Mouse (Mus musculus) kidney, embryonic 16.5 days (tissue): ENCODE data around the gene Narfl. TPM values are rescaled to one million over a fixed set of nuclear protein-coding genes. Genes with fewer than 3 reads are reported as not detected.

Source experiments
- microRNA-seq: library from miRNA; unstranded; fragments of <30 nt; microRNA quantifications from one replicate; pipeline ENCODE4, GENCODE M21; 2016
- polyA plus RNA-seq: library from polyadenylated mRNA; unstranded; fragments of >200 nt; fragmentation: Nextera tagmentation; extraction: Ambion mirVana; gene quantifications from 2 replicates; pipeline ENCODE4 v1.2.1, GENCODE M21; 2015

The Narfl gene
- polyA plus RNA-seq, 1 experiment from 2014 or later, result 39.2 TPM

Small RNA genes within 50 kb of the gene (microRNA-seq; reads per million reads assigned to microRNA genes)
- not detected for gene Gm25083
- not detected for gene Mir3082
- not detected for gene Mir6966

Other genes starting within 250 kb of the Narfl start
- gene Sox8, start 203.1 kb upstream of the Narfl start, polyA plus RNA-seq, result 3.3 and 5.3 TPM in 2 replicates
- 32.7 and 35.4 TPM in 2 replicates for gene Lmf1, start 194.7 kb upstream of the Narfl start, polyA plus RNA-seq
- gene Gng13, start 56.6 kb upstream of the Narfl start, polyA plus RNA-seq, result 0.40 and 1.2 TPM in 2 replicates
- gene Chtf18, start 46.4 kb upstream of the Narfl start, polyA plus RNA-seq, result 38.1 and 41.2 TPM in 2 replicates
- gene Rpusd1, start 46.1 kb upstream of the Narfl start, polyA plus RNA-seq, result 26.2 and 26.8 TPM in 2 replicates
- not detected in 2 replicates for gene Mslnl, start 37.7 kb upstream of the Narfl start, polyA plus RNA-seq
- 6.9 and 7.8 TPM in 2 replicates for gene Msln, start 19.4 kb upstream of the Narfl start, polyA plus RNA-seq
- gene Haghl, start 11.9 kb downstream of the Narfl start, polyA plus RNA-seq, result 79.8 and 83.7 TPM in 2 replicates
- 0.16 and 0.46 TPM in 2 replicates for gene Ccdc78, start 12.8 kb downstream of the Narfl start, polyA plus RNA-seq
- gene Fam173a, start 19.1 kb downstream of the Narfl start, polyA plus RNA-seq, result 105 and 109 TPM in 2 replicates
- 0.40 and 0.57 TPM in 2 replicates for gene AC134908.4, start 21.9 kb downstream of the Narfl start, polyA plus RNA-seq
- gene Metrn, start 23.4 kb downstream of the Narfl start, polyA plus RNA-seq, result 56.8 and 57.1 TPM in 2 replicates
- gene Fbxl16, start 35.3 kb downstream of the Narfl start, polyA plus RNA-seq, result 1.4 and 2.0 TPM in 2 replicates
- gene Wdr24, start 49.9 kb downstream of the Narfl start, polyA plus RNA-seq, result 33.1 and 35.3 TPM in 2 replicates
- gene Jmjd8, start 55.1 kb downstream of the Narfl start, polyA plus RNA-seq, result 72.3 and 73.0 TPM in 2 replicates
- 387 and 393 TPM in 2 replicates for gene Stub1, start 59.6 kb downstream of the Narfl start, polyA plus RNA-seq
- gene Rhbdl1, start 63.5 kb downstream of the Narfl start, polyA plus RNA-seq, result 3.3 and 4.0 TPM in 2 replicates
- 4.0 and 4.3 TPM in 2 replicates for gene Gm20683, start 68.0 kb downstream of the Narfl start, polyA plus RNA-seq
- 29.3 and 32.5 TPM in 2 replicates for gene Rhot2, start 71.1 kb downstream of the Narfl start, polyA plus RNA-seq
- 33.1 and 33.5 TPM in 2 replicates for gene Wdr90, start 87.7 kb downstream of the Narfl start, polyA plus RNA-seq
- 72.9 and 79.2 TPM in 2 replicates for gene Mcrip2, start 95.0 kb downstream of the Narfl start, polyA plus RNA-seq
- 100 and 102 TPM in 2 replicates for gene Mettl26, start 101.3 kb downstream of the Narfl start, polyA plus RNA-seq
- 0.71 and 1.0 TPM in 2 replicates for gene Wfikkn1, start 107.1 kb downstream of the Narfl start, polyA plus RNA-seq
- gene Rab40c, start 146.0 kb downstream of the Narfl start, polyA plus RNA-seq, result 33.5 and 33.7 TPM in 2 replicates
- gene Pigq, start 171.2 kb downstream of the Narfl start, polyA plus RNA-seq, result 85.8 and 95.9 TPM in 2 replicates
- 1.8 and 3.7 TPM in 2 replicates for gene Nhlrc4, start 171.2 kb downstream of the Narfl start, polyA plus RNA-seq
- gene A930017K11Rik, start 178.8 kb downstream of the Narfl start, polyA plus RNA-seq, result 8.1 and 9.5 TPM in 2 replicates
- gene Capn15, start 212.0 kb downstream of the Narfl start, polyA plus RNA-seq, result 26.0 and 30.7 TPM in 2 replicates